Mouse (Mus musculus) embryonic fibroblast, embryonic 13.5 days (primary cell): ENCODE results near the gene Dctd.

Experiments
- CTCF ChIP-seq: IDR thresholded peaks from 2 replicates; pipeline ENCODE4 v1.5.1; 2011; ENCODE audit warnings: mild to moderate bottlenecking, control low read depth, low read length, moderate library complexity, borderline replicate concordance; ENCODE audit not compliant: insufficient read depth
- POLR2A ChIP-seq: IDR thresholded peaks from 2 replicates; pipeline ENCODE4 v1.6.1; 2011; ENCODE audit warnings: low read depth, mild to moderate bottlenecking, control low read depth, low read length, moderate library complexity

DNA sequence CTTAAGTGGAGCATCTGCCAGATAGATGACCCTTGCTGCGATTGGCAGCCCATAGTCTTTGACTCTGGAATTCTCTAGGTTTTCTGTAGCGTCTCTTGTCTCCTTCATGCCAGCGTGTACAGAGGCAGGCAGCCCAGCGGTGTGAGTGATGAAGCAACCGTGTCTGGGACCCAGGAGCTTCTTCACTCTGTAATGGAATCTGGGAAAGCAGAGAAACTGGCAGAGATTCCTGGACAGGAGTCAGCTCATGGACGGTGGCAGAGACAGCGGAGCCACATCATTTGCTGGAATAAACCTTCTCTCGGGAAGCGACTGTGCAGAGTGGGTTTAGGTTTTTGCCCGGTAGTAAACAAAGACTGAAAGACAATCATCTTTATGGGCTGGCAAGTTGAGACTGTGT lies 16.5 kb upstream of the Dctd start:
- TF ChIP-seq CTCF (no peak), POLR2A (no peak)
